Comparison of ENCODE assay signal across 8 mouse cellular contexts in genomic region chr9:21463138-21463590, GRCm38 (mm10). TPM values are rescaled to one million over a fixed set of nuclear protein-coding genes. Genes with fewer than 3 reads are reported as not detected.
DNase-seq lines count a peak whose midpoint lies in the region; ATAC-seq and TF ChIP-seq lines count a peak whose summit lies in the region.

No protein-coding gene starts in this region.

- no peak for TF ChIP-seq CTCF in liver, postnatal 0 days (IDR thresholded peaks at IDR 0.05; ENCODE audit: low read depth)

- H3K9ac ChIP-seq in liver, postnatal 0 days (replicated peaks), result no peak overlapping the region

- H3K4me2 ChIP-seq in liver, postnatal 0 days (ENCODE audit: low read depth, low read length), result no peak overlapping the region

- no peaks in the 10 kb centered on the region for H3K27me3 ChIP-seq in liver, postnatal 0 days (ENCODE audit: insufficient read depth, low read length)

- TF ChIP-seq EP300 in liver, postnatal 0 days (IDR thresholded peaks at IDR 0.05; ENCODE audit: low read depth), result peak; percentile 46; the same call in 1 of the 2 replicates

- H3K9me3 ChIP-seq in liver, postnatal 0 days (ENCODE audit: low read length), result no peaks in the 10 kb centered on the region

- 40% methylated on average over 5 of the region's 5 CpGs for WGBS in liver, postnatal 0 days (ENCODE audit: insufficient replicate concordance)

- H3K36me3 ChIP-seq in liver, postnatal 0 days (replicated peaks; ENCODE audit: insufficient read depth, low read length), result peaks cover 57% of the 10 kb centered on the region

- DNase-seq in spleen, postnatal 36 days (ENCODE audit: low spot score in 2 of 2), result peak; percentile 44 to 49
- DNase-seq in spleen, adult 12 weeks (ENCODE audit: low spot score), result no peak
- DNase-seq in heart, adult 8-10 months (ENCODE audit: low spot score), result peak; percentile 88
- peak; percentile 62 to 67 for DNase-seq in kidney, adult 8-10 months
- peak; percentile 41 for DNase-seq in liver, postnatal 0 days
- peak; percentile 65 to 76 for DNase-seq in right cerebral cortex, postnatal 10 days (ENCODE audit: low spot score in 2 of 2)
- no peak for DNase-seq in thymus, postnatal 0 days (ENCODE audit: low spot score)

- peak; percentile 59 for ATAC-seq in common myeloid progenitor, adult 5-6 weeks (replicated peaks; ENCODE audit: low read depth, poor library complexity, severe bottlenecking)
- ATAC-seq in liver, postnatal 0 days, result peak; percentile 79

- no peak overlapping the region for H3K4me3 ChIP-seq in liver, postnatal 0 days (ENCODE audit: low read depth, low read length)

- H3K4me1 ChIP-seq in liver, postnatal 0 days (ENCODE audit: insufficient read depth), result peaks cover 12% of the 10 kb centered on the region

- peak overlapping the region; percentile 24 for H3K27ac ChIP-seq in liver, postnatal 0 days (ENCODE audit: low read depth)

RNA-seq across cellular contexts. Expression of gene Dnm2, which starts 38.5 kb away (rescaled TPM):
- 53.9 and 65.9 TPM in 2 replicates for total RNA-seq in common myeloid progenitor, adult 5-6 weeks (2017)
- total RNA-seq in heart, adult 8-10 months (2022), result 10 to 100 TPM; 60.3 to 71.0 (median 61.2) TPM
- 29.5 and 35.2 TPM in 2 replicates for polyA plus RNA-seq in liver, postnatal 0 days (2015; fragmentation: Nextera tagmentation; extraction: Ambion mirVana)
- 107 TPM in 2 replicates for polyA plus RNA-seq in thymus, postnatal 0 days (2015; fragmentation: Nextera tagmentation; extraction: Ambion mirVana)

RNA-seq across cellular contexts. Expression of gene Tmed1, which starts 46.9 kb away (rescaled TPM):
- total RNA-seq in common myeloid progenitor, adult 5-6 weeks (2017), result 13.8 and 17.1 TPM in 2 replicates
- total RNA-seq in heart, adult 8-10 months (2022), result 10 to 100 TPM; 46.5 to 51.3 (median 48.9) TPM
- 34.6 and 38.0 TPM in 2 replicates for polyA plus RNA-seq in liver, postnatal 0 days (2015; fragmentation: Nextera tagmentation; extraction: Ambion mirVana)
- 30.2 and 31.1 TPM in 2 replicates for polyA plus RNA-seq in thymus, postnatal 0 days (2015; fragmentation: Nextera tagmentation; extraction: Ambion mirVana)

RNA-seq across cellular contexts. Expression of gene Qtrt1, which starts 51.5 kb away (rescaled TPM):
- total RNA-seq in common myeloid progenitor, adult 5-6 weeks (2017), result 22.5 and 25.5 TPM in 2 replicates
- 1 to 10 TPM; 7.4 to 9.3 (median 8.9) TPM for total RNA-seq in heart, adult 8-10 months (2022)
- polyA plus RNA-seq in liver, postnatal 0 days (2015; fragmentation: Nextera tagmentation; extraction: Ambion mirVana), result 11.3 and 13.7 TPM in 2 replicates
- 27.0 and 29.1 TPM in 2 replicates for polyA plus RNA-seq in thymus, postnatal 0 days (2015; fragmentation: Nextera tagmentation; extraction: Ambion mirVana)

Comparison
In these comparisons a context has a peak if more than half of its experiments do, and no peak if none do; other contexts are left out.
1. DNase-seq: peak in spleen, postnatal 36 days (2 of 2), heart, adult 8-10 months (single experiment), kidney, adult 8-10 months (2 of 2), liver, postnatal 0 days (single experiment) and right cerebral cortex, postnatal 10 days (2 of 2); none in spleen, adult 12 weeks (single experiment) and thymus, postnatal 0 days (single experiment).